Mouse (Mus musculus): ENCODE results near the gene Uroc1. TPM values are rescaled to one million over a fixed set of nuclear protein-coding genes. Genes with fewer than 3 reads are reported as not detected.

Uroc1 gene
- polyA plus RNA-seq, 1 experiment from 2014 or later: not detected

GRCm38 (mm10) chr6:90368976-90369724 is 36.1 kb downstream of the Uroc1 start, which contains the start of gene Zxdc:
Gene Zxdc (plus strand): TSS chr6:90369492.
- Histone ChIP-seq H3K27ac (ENCODE audit: low read depth, low read length) (peak within 1 kb of the TSS; percentile 79), H3K4me1 (ENCODE audit: control insufficient read depth, insufficient read depth, low read length) (peaks cover 18% of the 10 kb centered on the region), H3K9ac (replicated peaks; ENCODE audit: low read depth, low read length) (peak within 1 kb of the TSS; percentile 87), H3K27me3 (ENCODE audit: control insufficient read depth, insufficient read depth, low read length) (peaks cover 5% of the 10 kb centered on the region; the same call in 1 of the 2 replicates), H3K36me3 (ENCODE audit: control insufficient read depth, insufficient read depth, low read length) (peaks cover 10% of the 10 kb centered on the region), H3K9me3 (ENCODE audit: control insufficient read depth, low read length) (no peaks in the 10 kb centered on the region), H3K4me3 (ENCODE audit: low read depth, low read length) (peak within 1 kb of the TSS; percentile 94), H3K4me2 (ENCODE audit: low read depth, low read length) (peak within 1 kb of the TSS; percentile 97)
- WGBS: 5% methylated on average over 41 of the region's 41 CpGs
- ATAC-seq (ENCODE audit: low read depth): peak; percentile 97

- Histone ChIP-seq H3K9ac (replicated peaks; ENCODE audit: low read depth, low read length) (peak overlapping the region; percentile 87), H3K36me3 (ENCODE audit: control insufficient read depth, insufficient read depth, low read length) (peaks cover 16% of the 10 kb centered on the region), H3K27ac (ENCODE audit: low read depth, low read length) (peak overlapping the region; percentile 79), H3K27me3 (ENCODE audit: control insufficient read depth, insufficient read depth, low read length) (peaks cover 5% of the 10 kb centered on the region; the same call in 1 of the 2 replicates), H3K4me3 (ENCODE audit: low read depth, low read length) (peak overlapping the region; percentile 94), H3K4me1 (ENCODE audit: control insufficient read depth, insufficient read depth, low read length) (peaks cover 18% of the 10 kb centered on the region), H3K9me3 (ENCODE audit: control insufficient read depth, low read length) (no peaks in the 10 kb centered on the region), H3K4me2 (ENCODE audit: low read depth, low read length) (peak overlapping the region; percentile 97)
- ATAC-seq (ENCODE audit: low read depth): peak; percentile 80
- WGBS: under 1% methylated on average over 67 of the region's 98 CpGs
Observed at GRCm38 (mm10) chr6:90369725-90370553, 36.9 kb downstream of the Uroc1 start.

GRCm38 (mm10) chr6:90374647-90375046 is 41.6 kb downstream of the Uroc1 start:
- H3K27me3 ChIP-seq (ENCODE audit: control insufficient read depth, insufficient read depth, low read length): peaks cover 3% of the 10 kb centered on the region; the same call in 1 of the 2 replicates
- H3K4me1 ChIP-seq (ENCODE audit: control insufficient read depth, insufficient read depth, low read length): peaks cover 18% of the 10 kb centered on the region
- no peak overlapping the region for H3K27ac ChIP-seq (ENCODE audit: low read depth, low read length)
- no peak overlapping the region for H3K4me2 ChIP-seq (ENCODE audit: low read depth, low read length)
- H3K36me3 ChIP-seq (ENCODE audit: control insufficient read depth, insufficient read depth, low read length): peaks cover 55% of the 10 kb centered on the region
- no peak for ATAC-seq (ENCODE audit: low read depth)
- no peaks in the 10 kb centered on the region for H3K9me3 ChIP-seq (ENCODE audit: control insufficient read depth, low read length)
- H3K9ac ChIP-seq (replicated peaks; ENCODE audit: low read depth, low read length): no peak overlapping the region
- no peak overlapping the region for H3K4me3 ChIP-seq (ENCODE audit: low read depth, low read length)
- 97% methylated on average over 4 of the region's 4 CpGs for WGBS

GRCm38 (mm10) chr6:90377708-90378107 is 44.6 kb downstream of the Uroc1 start:
- peaks cover under 1% of the 10 kb centered on the region for H3K4me1 ChIP-seq (ENCODE audit: control insufficient read depth, insufficient read depth, low read length)
- H3K36me3 ChIP-seq (ENCODE audit: control insufficient read depth, insufficient read depth, low read length): peaks cover 82% of the 10 kb centered on the region
- no peak overlapping the region for H3K9ac ChIP-seq (replicated peaks; ENCODE audit: low read depth, low read length)
- H3K9me3 ChIP-seq (ENCODE audit: control insufficient read depth, low read length): no peaks in the 10 kb centered on the region
- no peak overlapping the region for H3K27ac ChIP-seq (ENCODE audit: low read depth, low read length)
- no peak overlapping the region for H3K4me3 ChIP-seq (ENCODE audit: low read depth, low read length)
- 96% methylated on average over 2 of the region's 2 CpGs for WGBS
- ATAC-seq (ENCODE audit: low read depth): no peak
- no peaks in the 10 kb centered on the region for H3K27me3 ChIP-seq (ENCODE audit: control insufficient read depth, insufficient read depth, low read length)
- no peak overlapping the region for H3K4me2 ChIP-seq (ENCODE audit: low read depth, low read length)

GRCm38 (mm10) chr6:90381465-90381864 is 48.4 kb downstream of the Uroc1 start:
- Histone ChIP-seq H3K4me2 (ENCODE audit: low read depth, low read length) (no peak overlapping the region), H3K9me3 (ENCODE audit: control insufficient read depth, low read length) (no peaks in the 10 kb centered on the region), H3K27me3 (ENCODE audit: control insufficient read depth, insufficient read depth, low read length) (no peaks in the 10 kb centered on the region), H3K4me3 (ENCODE audit: low read depth, low read length) (no peak overlapping the region), H3K9ac (replicated peaks; ENCODE audit: low read depth, low read length) (no peak overlapping the region), H3K27ac (ENCODE audit: low read depth, low read length) (no peak overlapping the region), H3K36me3 (ENCODE audit: control insufficient read depth, insufficient read depth, low read length) (peaks cover 75% of the 10 kb centered on the region), H3K4me1 (ENCODE audit: control insufficient read depth, insufficient read depth, low read length) (no peaks in the 10 kb centered on the region)
- 92% methylated on average over 2 of the region's 2 CpGs for WGBS
- no peak for ATAC-seq (ENCODE audit: low read depth)

- no peak overlapping the region for H3K4me2 ChIP-seq (ENCODE audit: low read depth, low read length)
- H3K36me3 ChIP-seq (ENCODE audit: control insufficient read depth, insufficient read depth, low read length): peaks cover 20% of the 10 kb centered on the region
- H3K4me3 ChIP-seq (ENCODE audit: low read depth, low read length): no peak overlapping the region
- ATAC-seq (ENCODE audit: low read depth): no peak
- no peaks in the 10 kb centered on the region for H3K4me1 ChIP-seq (ENCODE audit: control insufficient read depth, insufficient read depth, low read length)
- no peak overlapping the region for H3K27ac ChIP-seq (ENCODE audit: low read depth, low read length)
- H3K9me3 ChIP-seq (ENCODE audit: control insufficient read depth, low read length): no peaks in the 10 kb centered on the region
- H3K9ac ChIP-seq (replicated peaks; ENCODE audit: low read depth, low read length): no peak overlapping the region
- WGBS: 87% methylated on average over 4 of the region's 4 CpGs
- no peaks in the 10 kb centered on the region for H3K27me3 ChIP-seq (ENCODE audit: control insufficient read depth, insufficient read depth, low read length)
Observed at GRCm38 (mm10) chr6:90390629-90391028, 57.5 kb downstream of the Uroc1 start.

- Histone ChIP-seq H3K9me3 (ENCODE audit: control insufficient read depth, low read length) (no peaks in the 10 kb centered on the region), H3K4me1 (ENCODE audit: control insufficient read depth, insufficient read depth, low read length) (no peaks in the 10 kb centered on the region), H3K27ac (ENCODE audit: low read depth, low read length) (no peak overlapping the region), H3K9ac (replicated peaks; ENCODE audit: low read depth, low read length) (no peak overlapping the region), H3K4me3 (ENCODE audit: low read depth, low read length) (no peak overlapping the region), H3K36me3 (ENCODE audit: control insufficient read depth, insufficient read depth, low read length) (peaks cover 12% of the 10 kb centered on the region; the same call in 1 of the 2 replicates), H3K27me3 (ENCODE audit: control insufficient read depth, insufficient read depth, low read length) (no peaks in the 10 kb centered on the region), H3K4me2 (ENCODE audit: low read depth, low read length) (no peak overlapping the region)
- WGBS: 67% methylated on average over 3 of the region's 3 CpGs
- no peak for ATAC-seq (ENCODE audit: low read depth)
Observed at GRCm38 (mm10) chr6:90393948-90394347, 60.9 kb downstream of the Uroc1 start.

GRCm38 (mm10) chr6:90395751-90396150 is 62.7 kb downstream of the Uroc1 start:
- H3K4me3 ChIP-seq (ENCODE audit: low read depth, low read length): no peak overlapping the region
- H3K9me3 ChIP-seq (ENCODE audit: control insufficient read depth, low read length): no peaks in the 10 kb centered on the region
- no peak overlapping the region for H3K27ac ChIP-seq (ENCODE audit: low read depth, low read length)
- H3K4me1 ChIP-seq (ENCODE audit: control insufficient read depth, insufficient read depth, low read length): no peaks in the 10 kb centered on the region
- WGBS: 94% methylated on average over 2 of the region's 2 CpGs
- no peak overlapping the region for H3K9ac ChIP-seq (replicated peaks; ENCODE audit: low read depth, low read length)
- no peaks in the 10 kb centered on the region for H3K27me3 ChIP-seq (ENCODE audit: control insufficient read depth, insufficient read depth, low read length)
- no peak overlapping the region for H3K4me2 ChIP-seq (ENCODE audit: low read depth, low read length)
- peaks cover 9% of the 10 kb centered on the region; the same call in 1 of the 2 replicates for H3K36me3 ChIP-seq (ENCODE audit: control insufficient read depth, insufficient read depth, low read length)
- ATAC-seq (ENCODE audit: low read depth): no peak

- Histone ChIP-seq H3K4me3 (ENCODE audit: low read depth, low read length) (no peak overlapping the region), H3K27me3 (ENCODE audit: control insufficient read depth, insufficient read depth, low read length) (no peaks in the 10 kb centered on the region), H3K27ac (ENCODE audit: low read depth, low read length) (no peak overlapping the region), H3K4me1 (ENCODE audit: control insufficient read depth, insufficient read depth, low read length) (no peaks in the 10 kb centered on the region), H3K9ac (replicated peaks; ENCODE audit: low read depth, low read length) (no peak overlapping the region), H3K36me3 (ENCODE audit: control insufficient read depth, insufficient read depth, low read length) (peaks cover 15% of the 10 kb centered on the region; the same call in 1 of the 2 replicates), H3K9me3 (ENCODE audit: control insufficient read depth, low read length) (no peaks in the 10 kb centered on the region), H3K4me2 (ENCODE audit: low read depth, low read length) (no peak overlapping the region)
- 92% methylated on average over 3 of the region's 3 CpGs for WGBS
- ATAC-seq (ENCODE audit: low read depth): no peak
Observed at GRCm38 (mm10) chr6:90397291-90397690, 64.2 kb downstream of the Uroc1 start.
